Mouse (Mus musculus): ENCODE measurements around the gene Cenpq. TPM values are rescaled to one million over a fixed set of nuclear protein-coding genes. Genes with fewer than 3 reads are reported as not detected.

Cenpq gene
- polyA plus RNA-seq, 1 experiment from 2014 or later = 20.1 TPM

- WGBS = 50% methylated on average over 4 of the region's 4 CpGs
Observed at GRCm38 (mm10) chr17:40899783-40900363, 35.0 kb downstream of the Cenpq start.

DNA sequence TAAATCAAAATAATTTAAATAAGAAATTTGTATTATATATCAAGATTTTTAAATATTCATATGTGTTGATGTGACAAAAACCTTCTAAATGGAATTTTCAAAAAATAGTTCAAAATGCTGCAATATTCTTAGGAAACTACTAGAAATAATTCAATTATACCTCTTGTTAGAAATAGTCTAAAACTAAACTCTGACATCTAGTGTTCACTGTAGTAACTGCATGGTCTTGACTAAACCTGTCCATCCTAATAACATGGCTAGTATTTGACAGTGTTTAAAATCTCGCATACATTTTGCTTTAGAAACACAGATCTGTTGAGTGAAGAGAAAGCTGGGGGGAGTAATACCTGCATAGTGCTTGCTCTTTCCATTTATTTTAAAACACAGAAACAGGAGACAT, 38.0 kb downstream of the Cenpq start:
- Histone ChIP-seq H3K36me3 (ENCODE audit: control insufficient read depth, insufficient read depth) (no peaks in the 10 kb centered on the region), H3K9me3 (replicated peaks; ENCODE audit: control insufficient read depth, low read length) (no peaks in the 10 kb centered on the region), H3K9ac (ENCODE audit: low read length) (no peak overlapping the region), H3K27me3 (ENCODE audit: control insufficient read depth, insufficient read depth, low read length) (no peaks in the 10 kb centered on the region), H3K27ac (ENCODE audit: low read length) (no peak overlapping the region), H3K4me1 (ENCODE audit: control insufficient read depth, insufficient read depth, low read length) (no peaks in the 10 kb centered on the region), H3K4me3 (ENCODE audit: low read length) (no peak overlapping the region), H3K4me2 (ENCODE audit: low read depth, low read length) (no peak overlapping the region)
- ATAC-seq (replicated peaks; ENCODE audit: extremely low read depth, insufficient read depth, low FRiP score) = no peak
- 63% methylated on average over 1 of the region's 1 CpGs for WGBS

More at GRCm38 (mm10) chr17:40899783-40900363, 35.0 kb downstream of the Cenpq start:
- Histone ChIP-seq H3K27ac (ENCODE audit: low read length) (no peak overlapping the region), H3K4me2 (ENCODE audit: low read depth, low read length) (no peak overlapping the region), H3K9me3 (replicated peaks; ENCODE audit: control insufficient read depth, low read length) (no peaks in the 10 kb centered on the region), H3K4me3 (ENCODE audit: low read length) (no peak overlapping the region), H3K9ac (ENCODE audit: low read length) (no peak overlapping the region), H3K36me3 (ENCODE audit: control insufficient read depth, insufficient read depth) (no peaks in the 10 kb centered on the region), H3K4me1 (ENCODE audit: control insufficient read depth, insufficient read depth, low read length) (0 out of 2 replicates have a peak, but pooled peaks cover 2% of the 10 kb centered on the region), H3K27me3 (ENCODE audit: control insufficient read depth, insufficient read depth, low read length) (no peaks in the 10 kb centered on the region)
- no peak for ATAC-seq (replicated peaks; ENCODE audit: extremely low read depth, insufficient read depth, low FRiP score)

- Histone ChIP-seq H3K4me2 (ENCODE audit: low read depth, low read length) (no peak overlapping the region), H3K27me3 (ENCODE audit: control insufficient read depth, insufficient read depth, low read length) (no peaks in the 10 kb centered on the region), H3K9me3 (replicated peaks; ENCODE audit: control insufficient read depth, low read length) (no peaks in the 10 kb centered on the region), H3K4me3 (ENCODE audit: low read length) (no peak overlapping the region), H3K9ac (ENCODE audit: low read length) (no peak overlapping the region), H3K4me1 (ENCODE audit: control insufficient read depth, insufficient read depth, low read length) (no peaks in the 10 kb centered on the region), H3K27ac (ENCODE audit: low read length) (no peak overlapping the region), H3K36me3 (ENCODE audit: control insufficient read depth, insufficient read depth) (no peaks in the 10 kb centered on the region)
- ATAC-seq (replicated peaks; ENCODE audit: extremely low read depth, insufficient read depth, low FRiP score) = no peak
- WGBS = 73% methylated on average over 4 of the region's 4 CpGs
Observed at GRCm38 (mm10) chr17:40887849-40888536, 46.9 kb downstream of the Cenpq start.

DNA sequence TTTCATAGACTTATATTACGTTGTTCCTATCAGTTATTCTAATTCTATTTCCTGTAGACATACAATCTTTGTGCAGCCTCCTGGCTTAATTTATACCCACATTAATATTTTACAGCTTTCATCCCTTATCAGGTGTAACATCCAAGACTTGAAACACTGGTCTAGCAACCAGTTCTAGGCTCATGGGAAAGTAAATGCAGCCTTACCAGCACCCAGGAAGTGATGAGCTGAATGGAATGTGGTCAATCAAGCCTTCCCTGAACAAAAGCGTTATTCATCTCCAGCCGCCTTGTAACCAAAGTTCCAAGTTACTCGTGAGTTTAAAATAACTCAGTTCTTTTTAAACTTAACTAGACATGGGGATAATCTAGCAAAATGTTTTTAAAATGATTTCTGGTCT, 49.7 kb downstream of the Cenpq start:
- H3K9ac ChIP-seq (ENCODE audit: low read length) = no peak overlapping the region
- H3K9me3 ChIP-seq (replicated peaks; ENCODE audit: control insufficient read depth, low read length) = no peaks in the 10 kb centered on the region
- no peaks in the 10 kb centered on the region for H3K36me3 ChIP-seq (ENCODE audit: control insufficient read depth, insufficient read depth)
- no peak overlapping the region for H3K4me2 ChIP-seq (ENCODE audit: low read depth, low read length)
- no peak overlapping the region for H3K27ac ChIP-seq (ENCODE audit: low read length)
- 74% methylated on average over 4 of the region's 4 CpGs for WGBS
- H3K4me1 ChIP-seq (ENCODE audit: control insufficient read depth, insufficient read depth, low read length) = peaks cover 3% of the 10 kb centered on the region; the same call in 1 of the 2 replicates
- H3K4me3 ChIP-seq (ENCODE audit: low read length) = no peak overlapping the region
- H3K27me3 ChIP-seq (ENCODE audit: control insufficient read depth, insufficient read depth, low read length) = no peaks in the 10 kb centered on the region
- no peak for ATAC-seq (replicated peaks; ENCODE audit: extremely low read depth, insufficient read depth, low FRiP score)

DNA sequence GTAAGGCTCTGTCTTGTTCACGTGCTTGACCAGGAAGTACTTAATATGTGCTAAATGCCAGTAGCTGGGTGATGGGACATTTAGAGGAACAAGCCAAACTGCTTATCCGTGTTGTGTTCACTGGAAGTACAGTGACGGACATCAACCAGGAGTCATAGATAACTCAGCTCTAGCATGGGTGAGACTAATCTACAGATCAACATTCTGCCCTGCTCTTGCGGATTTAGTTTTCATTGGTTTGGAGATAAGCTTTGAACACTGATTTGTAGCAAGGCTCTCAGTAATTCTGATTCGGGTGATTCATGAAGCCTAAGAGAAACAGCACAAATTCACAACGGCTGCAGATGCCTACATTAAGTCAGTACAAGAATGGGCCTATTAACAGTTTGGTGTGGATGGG, 52.7 kb downstream of the Cenpq start:
- Histone ChIP-seq H3K36me3 (ENCODE audit: control insufficient read depth, insufficient read depth) (no peaks in the 10 kb centered on the region), H3K27me3 (ENCODE audit: control insufficient read depth, insufficient read depth, low read length) (no peaks in the 10 kb centered on the region), H3K9me3 (replicated peaks; ENCODE audit: control insufficient read depth, low read length) (no peaks in the 10 kb centered on the region), H3K4me3 (ENCODE audit: low read length) (no peak overlapping the region), H3K4me1 (ENCODE audit: control insufficient read depth, insufficient read depth, low read length) (peaks cover 15% of the 10 kb centered on the region), H3K9ac (ENCODE audit: low read length) (no peak overlapping the region), H3K27ac (ENCODE audit: low read length) (no peak overlapping the region), H3K4me2 (ENCODE audit: low read depth, low read length) (no peak overlapping the region)
- 90% methylated on average over 6 of the region's 6 CpGs for WGBS
- no peak for ATAC-seq (replicated peaks; ENCODE audit: extremely low read depth, insufficient read depth, low FRiP score)

GRCm38 (mm10) chr17:40879924-40880691, 54.7 kb downstream of the Cenpq start, which contains the start of gene 9130008F23Rik:
Gene 9130008F23Rik (minus strand): TSS chr17:40880559.
- peak; percentile 85 for ATAC-seq (replicated peaks; ENCODE audit: extremely low read depth, insufficient read depth, low FRiP score)
- Histone ChIP-seq H3K27me3 (ENCODE audit: control insufficient read depth, insufficient read depth, low read length) (no peaks in the 10 kb centered on the region), H3K9ac (ENCODE audit: low read length) (peak within 1 kb of the TSS; percentile 92), H3K36me3 (ENCODE audit: control insufficient read depth, insufficient read depth) (no peaks in the 10 kb centered on the region), H3K4me1 (ENCODE audit: control insufficient read depth, insufficient read depth, low read length) (peaks cover 15% of the 10 kb centered on the region), H3K4me3 (ENCODE audit: low read length) (peak within 1 kb of the TSS; percentile 91), H3K27ac (ENCODE audit: low read length) (peak within 1 kb of the TSS; percentile 82), H3K4me2 (ENCODE audit: low read depth, low read length) (peak within 1 kb of the TSS; percentile 80), H3K9me3 (replicated peaks; ENCODE audit: control insufficient read depth, low read length) (no peaks in the 10 kb centered on the region)
- under 1% methylated on average over 40 of the region's 40 CpGs for WGBS

DNA sequence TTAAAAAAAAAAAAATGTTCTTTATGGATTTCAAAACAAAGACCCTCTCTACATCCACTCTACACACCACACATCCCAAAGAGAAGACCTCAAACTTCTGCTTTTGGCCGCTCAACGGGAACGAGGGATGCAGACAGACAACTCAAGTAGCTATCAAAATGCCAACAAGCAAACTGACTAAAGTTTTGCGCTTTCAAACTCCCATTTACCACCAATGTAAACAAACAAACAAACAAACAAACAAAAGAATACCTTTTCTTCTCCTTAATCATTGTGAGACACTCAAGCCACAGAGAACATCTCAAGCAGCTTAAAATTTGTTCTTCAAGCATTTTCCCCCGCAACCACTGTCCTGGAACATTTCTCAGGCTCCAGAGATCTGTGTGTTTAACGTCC, 55.3 kb downstream of the Cenpq start:
- Histone ChIP-seq H3K4me3 (ENCODE audit: low read length) (peak overlapping the region; percentile 91), H3K4me1 (ENCODE audit: control insufficient read depth, insufficient read depth, low read length) (peaks cover 15% of the 10 kb centered on the region)
- 5% methylated on average over 6 of the region's 6 CpGs for WGBS

GRCm38 (mm10) chr17:40877741-40878140, 57.1 kb downstream of the Cenpq start:
- no peak for ATAC-seq (replicated peaks; ENCODE audit: extremely low read depth, insufficient read depth, low FRiP score)
- H3K4me3 ChIP-seq (ENCODE audit: low read length) = peak overlapping the region; percentile 91
- H3K9ac ChIP-seq (ENCODE audit: low read length) = peak overlapping the region; percentile 29; the same call in 1 of the 2 replicates
- no peaks in the 10 kb centered on the region for H3K36me3 ChIP-seq (ENCODE audit: control insufficient read depth, insufficient read depth)
- H3K27me3 ChIP-seq (ENCODE audit: control insufficient read depth, insufficient read depth, low read length) = no peaks in the 10 kb centered on the region
- H3K9me3 ChIP-seq (replicated peaks; ENCODE audit: control insufficient read depth, low read length) = no peaks in the 10 kb centered on the region
- peaks cover 15% of the 10 kb centered on the region for H3K4me1 ChIP-seq (ENCODE audit: control insufficient read depth, insufficient read depth, low read length)
- 27% methylated on average over 3 of the region's 3 CpGs for WGBS
- no peak overlapping the region for H3K27ac ChIP-seq (ENCODE audit: low read length)
- peak overlapping the region; percentile 80 for H3K4me2 ChIP-seq (ENCODE audit: low read depth, low read length)

More for the DNA sequence above, 55.3 kb downstream of the Cenpq start:
- no peak for ATAC-seq (replicated peaks; ENCODE audit: extremely low read depth, insufficient read depth, low FRiP score)
- peak overlapping the region; percentile 82; the same call in 1 of the 2 replicates for H3K27ac ChIP-seq (ENCODE audit: low read length)
- H3K36me3 ChIP-seq (ENCODE audit: control insufficient read depth, insufficient read depth) = no peaks in the 10 kb centered on the region
- H3K4me2 ChIP-seq (ENCODE audit: low read depth, low read length) = peak overlapping the region; percentile 80
- H3K27me3 ChIP-seq (ENCODE audit: control insufficient read depth, insufficient read depth, low read length) = no peaks in the 10 kb centered on the region
- no peaks in the 10 kb centered on the region for H3K9me3 ChIP-seq (replicated peaks; ENCODE audit: control insufficient read depth, low read length)
- peak overlapping the region; percentile 92 for H3K9ac ChIP-seq (ENCODE audit: low read length)

GRCm38 (mm10) chr17:40875568-40875967, 59.3 kb downstream of the Cenpq start:
- 89% methylated on average over 1 of the region's 1 CpGs for WGBS
- H3K4me2 ChIP-seq (ENCODE audit: low read depth, low read length) = no peak overlapping the region
- ATAC-seq (replicated peaks; ENCODE audit: extremely low read depth, insufficient read depth, low FRiP score) = no peak

More at GRCm38 (mm10) chr17:40875568-40875967, 59.3 kb downstream of the Cenpq start:
- no peaks in the 10 kb centered on the region for H3K36me3 ChIP-seq (ENCODE audit: control insufficient read depth, insufficient read depth)
- peaks cover 12% of the 10 kb centered on the region for H3K4me1 ChIP-seq (ENCODE audit: control insufficient read depth, insufficient read depth, low read length)
- H3K27ac ChIP-seq (ENCODE audit: low read length) = no peak overlapping the region
- no peaks in the 10 kb centered on the region for H3K9me3 ChIP-seq (replicated peaks; ENCODE audit: control insufficient read depth, low read length)
- H3K4me3 ChIP-seq (ENCODE audit: low read length) = no peak overlapping the region
- H3K27me3 ChIP-seq (ENCODE audit: control insufficient read depth, insufficient read depth, low read length) = no peaks in the 10 kb centered on the region
- no peak overlapping the region for H3K9ac ChIP-seq (ENCODE audit: low read length)
